Mouse (Mus musculus) liver, postnatal 0 days (tissue): ENCODE results near the gene Mrs2.

Source experiments
- CTCF ChIP-seq: sonication (generic); IDR thresholded peaks from 2 replicates; pipeline ENCODE4 v1.5.1; 2016; ENCODE audit warnings: antibody characterized with exemption, low read depth
- EP300 ChIP-seq: IDR thresholded peaks from 2 replicates; pipeline ENCODE4 v1.6.1; 2016; ENCODE audit warnings: antibody characterized with exemption, low read depth, mild to moderate bottlenecking

DNA sequence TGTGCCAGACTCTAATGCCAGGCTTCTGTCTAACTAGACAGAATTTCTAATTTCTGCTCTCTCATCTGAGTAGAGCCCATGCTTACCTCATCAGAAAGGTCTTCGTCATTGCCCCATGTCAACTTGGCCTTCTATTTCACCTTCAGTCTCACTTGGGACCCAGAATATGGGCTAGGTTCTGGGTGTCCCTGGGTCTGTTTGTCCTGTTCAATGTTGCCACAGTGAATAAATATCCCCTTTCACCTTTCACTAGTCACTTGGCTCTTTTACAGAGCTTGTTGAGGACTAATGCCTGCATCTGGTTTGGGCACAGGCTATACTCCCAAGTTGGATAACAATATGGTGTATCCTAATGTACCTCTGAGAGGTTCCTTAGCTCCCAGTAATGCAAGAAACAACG lies 19.3 kb upstream of the Mrs2 start:
- TF ChIP-seq CTCF (no peak), EP300 (no peak)
